Comparison of ENCODE assay signal across 8 mouse cellular contexts in genomic region chr17:63499636-63500155, GRCm38 (mm10). TPM values are rescaled to one million over a fixed set of nuclear protein-coding genes. Genes with fewer than 3 reads are reported as not detected.
A peak's percentile ranks its signal among the peaks of the same experiment; 100 is the strongest.
DNase-seq lines count a peak whose midpoint lies in the region; ATAC-seq and TF ChIP-seq lines count a peak whose summit lies in the region.

Gene Fbxl17 (minus strand): TSS chr17:63500017.

- no peak for TF ChIP-seq CTCF in E14TG2a.4 (conservative IDR thresholded peaks at IDR 0.05; ENCODE audit: low read length)

- peak within 1 kb of the TSS; percentile 66 for H3K4me2 ChIP-seq in forebrain, embryonic 11.5 days (ENCODE audit: low read depth, low read length, severe bottlenecking)
- H3K4me2 ChIP-seq in neural tube, embryonic 14.5 days (ENCODE audit: low read depth, low read length), result peak within 1 kb of the TSS; percentile 51

- H3K27ac ChIP-seq in forebrain, embryonic 11.5 days (ENCODE audit: low read depth, low read length), result peak within 1 kb of the TSS; percentile 96
- peak within 1 kb of the TSS; percentile 98 for H3K27ac ChIP-seq in neural tube, embryonic 14.5 days (ENCODE audit: low read depth, low read length)

- no peaks in the 10 kb centered on the region for H3K27me3 ChIP-seq in E14TG2a.4 (ENCODE audit: insufficient read depth, low read length)
- H3K27me3 ChIP-seq in forebrain, embryonic 11.5 days (ENCODE audit: control insufficient read depth, insufficient read depth, low read length), result no peaks in the 10 kb centered on the region
- no peaks in the 10 kb centered on the region for H3K27me3 ChIP-seq in neural tube, embryonic 14.5 days (ENCODE audit: control insufficient read depth, insufficient read depth, low read length)

- no peaks in the 10 kb centered on the region for H3K36me3 ChIP-seq in E14TG2a.4 (ENCODE audit: insufficient read depth, low read length)
- H3K36me3 ChIP-seq in forebrain, embryonic 11.5 days (ENCODE audit: control insufficient read depth, insufficient read depth, low read length), result no peaks in the 10 kb centered on the region
- H3K36me3 ChIP-seq in neural tube, embryonic 14.5 days (ENCODE audit: control insufficient read depth, insufficient read depth, low read length), result no peaks in the 10 kb centered on the region

- peak; percentile 54 for DNase-seq in c-Kit-negative CD71-positive TER-119-positive erythroid progenitor cells, embryonic 14.5 days (ENCODE audit: low read depth, low spot score)
- DNase-seq in forebrain, embryonic 11.5 days (ENCODE audit: low spot score), result peak; percentile 84
- peak; percentile 71 to 78 for DNase-seq in heart, postnatal 10 days
- peak; percentile 73 to 85 for DNase-seq in kidney, postnatal 4 days
- peak; percentile 57 to 63 for DNase-seq in lung, adult 18-20 months
- peak; percentile 73 for DNase-seq in testis, postnatal 10 days (ENCODE audit: low spot score)

- WGBS in forebrain, embryonic 11.5 days, result under 1% methylated on average over 59 of the region's 80 CpGs
- under 1% methylated on average over 44 of the region's 80 CpGs for WGBS in neural tube, embryonic 14.5 days

- ATAC-seq in forebrain, embryonic 11.5 days (replicated peaks; ENCODE audit: low FRiP score), result peak; percentile 66
- ATAC-seq in neural tube, embryonic 14.5 days (ENCODE audit: low read depth), result peak; percentile 71

- H3K9ac ChIP-seq in forebrain, embryonic 11.5 days (ENCODE audit: low read length), result peak within 1 kb of the TSS; percentile 96
- peak within 1 kb of the TSS; percentile 99 for H3K9ac ChIP-seq in neural tube, embryonic 14.5 days (replicated peaks; ENCODE audit: low read depth, low read length)

- H3K4me1 ChIP-seq in E14TG2a.4 (replicated peaks; ENCODE audit: low read depth, low read length), result peaks cover 45% of the 10 kb centered on the region
- H3K4me1 ChIP-seq in forebrain, embryonic 11.5 days (replicated peaks; ENCODE audit: control insufficient read depth, insufficient read depth, low read length), result peaks cover 4% of the 10 kb centered on the region; the same call in 1 of the 2 replicates
- H3K4me1 ChIP-seq in neural tube, embryonic 14.5 days (ENCODE audit: control insufficient read depth, insufficient read depth, low read length), result peaks cover 24% of the 10 kb centered on the region

- H3K9me3 ChIP-seq in E14TG2a.4 (ENCODE audit: low read length), result no peaks in the 10 kb centered on the region
- no peaks in the 10 kb centered on the region for H3K9me3 ChIP-seq in forebrain, embryonic 11.5 days (ENCODE audit: control insufficient read depth, low read length)
- no peaks in the 10 kb centered on the region for H3K9me3 ChIP-seq in neural tube, embryonic 14.5 days (ENCODE audit: control insufficient read depth, low read length)

- intact Hi-C loops in heart, postnatal 10 days (cut with DNase I), result no loop called here

- H3K4me3 ChIP-seq in E14TG2a.4 (replicated peaks; ENCODE audit: low read length), result peak within 1 kb of the TSS; percentile 91
- peak within 1 kb of the TSS; percentile 86 for H3K4me3 ChIP-seq in forebrain, embryonic 11.5 days (ENCODE audit: low read depth, low read length)
- H3K4me3 ChIP-seq in neural tube, embryonic 14.5 days (ENCODE audit: low read depth, low read length), result peak within 1 kb of the TSS; percentile 94

RNA-seq across cellular contexts. Expression of gene Fbxl17, which starts in this region (rescaled TPM):
- 5.8 and 6.9 TPM in 2 replicates for polyA plus RNA-seq in forebrain, embryonic 11.5 days (2014; fragmentation: Nextera tagmentation; extraction: Ambion mirVana)
- total RNA-seq in heart, postnatal 10 days (2021), result 10 to 100 TPM; 32.5 to 33.9 TPM
- polyA plus RNA-seq in neural tube, embryonic 14.5 days (2014; fragmentation: Nextera tagmentation; extraction: Ambion mirVana), result 14.5 and 17.4 TPM in 2 replicates

Comparison
In these comparisons a context has a peak if more than half of its experiments do, and no peak if none do; other contexts are left out.
1. Peak in every context shown above with its lines: DNase-seq, ATAC-seq, H3K4me3 ChIP-seq and H3K27ac ChIP-seq.